Mouse (Mus musculus): ENCODE results near the gene Ect2. TPM values are rescaled to one million over a fixed set of nuclear protein-coding genes. Genes with fewer than 3 reads are reported as not detected.

Ect2 gene
- polyA plus RNA-seq, 1 experiment from 2014 or later = 64.8 TPM

DNA sequence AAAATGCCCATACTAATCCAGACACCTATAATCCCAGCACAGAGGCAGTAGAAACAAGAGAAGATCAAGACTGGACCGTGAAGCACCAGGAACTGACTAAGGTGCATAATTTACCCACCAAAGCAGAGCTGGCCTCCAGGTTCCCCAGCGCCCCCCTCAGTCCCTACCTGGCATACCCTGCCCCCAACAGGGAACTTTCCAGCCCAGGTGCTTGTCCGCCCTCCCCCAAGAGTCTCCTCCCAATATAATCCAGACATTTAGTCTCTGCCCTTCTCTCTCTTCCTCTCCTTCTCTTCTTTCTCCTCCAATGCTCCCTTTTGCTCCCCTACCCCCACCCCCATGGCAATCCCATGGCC is 2.9 kb upstream of the Ect2 start:
- WGBS = 54% methylated on average over 3 of the region's 3 CpGs
- Histone ChIP-seq H3K27ac (no peak overlapping the region), H3K36me3 (no peaks in the 10 kb centered on the region), H3K4me1 (replicated peaks) (peaks cover 22% of the 10 kb centered on the region), H3K9ac (replicated peaks) (no peak overlapping the region), H3K4me3 (replicated peaks) (no peak overlapping the region), H3K27me3 (no peaks in the 10 kb centered on the region), H3K9me3 (no peaks in the 10 kb centered on the region), H3K4me2 (no peak overlapping the region)
- ATAC-seq (ENCODE audit: insufficient number of reproducible peaks, insufficient read depth, low FRiP score, low TSS enrichment, low read depth) = no peak

GRCm38 (mm10) chr3:27155856-27156593 is 2.3 kb upstream of the Ect2 start:
- ATAC-seq (ENCODE audit: insufficient number of reproducible peaks, insufficient read depth, low FRiP score, low TSS enrichment, low read depth) = no peak
- WGBS = 73% methylated on average over 9 of the region's 9 CpGs
- no peaks in the 10 kb centered on the region for H3K9me3 ChIP-seq
- peaks cover 27% of the 10 kb centered on the region for H3K4me1 ChIP-seq (replicated peaks)
- no peaks in the 10 kb centered on the region for H3K36me3 ChIP-seq
- H3K9ac ChIP-seq (replicated peaks) = no peak overlapping the region
- H3K4me2 ChIP-seq = no peak overlapping the region
- H3K4me3 ChIP-seq (replicated peaks) = no peak overlapping the region
- no peaks in the 10 kb centered on the region for H3K27me3 ChIP-seq
- H3K27ac ChIP-seq = no peak overlapping the region

GRCm38 (mm10) chr3:27155051-27155855 is 1.6 kb upstream of the Ect2 start:
- H3K9me3 ChIP-seq = no peaks in the 10 kb centered on the region
- H3K4me3 ChIP-seq (replicated peaks) = no peak overlapping the region
- 23% methylated on average over 6 of the region's 6 CpGs for WGBS
- ATAC-seq (ENCODE audit: insufficient number of reproducible peaks, insufficient read depth, low FRiP score, low TSS enrichment, low read depth) = no peak
- peaks cover 27% of the 10 kb centered on the region for H3K4me1 ChIP-seq (replicated peaks)
- H3K9ac ChIP-seq (replicated peaks) = no peak overlapping the region
- H3K36me3 ChIP-seq = peaks cover 5% of the 10 kb centered on the region; the same call in 1 of the 2 replicates
- peak overlapping the region; percentile 67; the same call in 1 of the 2 replicates for H3K27ac ChIP-seq
- H3K4me2 ChIP-seq = no peak overlapping the region
- no peaks in the 10 kb centered on the region for H3K27me3 ChIP-seq

DNA sequence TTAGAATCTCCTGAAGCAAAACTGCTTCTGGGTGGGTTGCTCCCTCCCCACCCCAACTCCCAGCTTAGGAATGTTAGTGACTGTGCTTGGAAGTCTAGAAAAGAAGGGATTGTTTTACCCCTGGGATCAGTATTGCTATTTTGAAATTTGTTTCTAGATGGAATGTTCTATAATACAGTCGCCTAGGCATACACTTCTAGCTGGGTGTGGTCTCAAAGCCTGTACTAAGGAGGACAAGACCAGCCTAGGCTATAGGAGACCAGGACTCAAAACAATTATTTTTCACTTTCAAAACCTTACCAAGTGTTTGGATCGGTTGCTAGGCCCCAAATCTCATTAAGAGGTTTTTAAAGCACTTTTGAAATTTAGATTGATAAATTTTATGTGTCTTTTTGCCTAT is 602 bp upstream of the Ect2 start:
- Histone ChIP-seq H3K9ac (replicated peaks) (no peak overlapping the region), H3K9me3 (no peaks in the 10 kb centered on the region), H3K27ac (peak overlapping the region; percentile 67; the same call in 1 of the 2 replicates), H3K4me3 (replicated peaks) (peak overlapping the region; percentile 88), H3K4me1 (replicated peaks) (peaks cover 27% of the 10 kb centered on the region), H3K27me3 (no peaks in the 10 kb centered on the region), H3K4me2 (peak overlapping the region; percentile 67), H3K36me3 (peaks cover 14% of the 10 kb centered on the region)
- ATAC-seq (ENCODE audit: insufficient number of reproducible peaks, insufficient read depth, low FRiP score, low TSS enrichment, low read depth) = peak; percentile 10; the same call in 1 of the 2 replicates
- WGBS = 65% methylated on average over 2 of the region's 2 CpGs

DNA sequence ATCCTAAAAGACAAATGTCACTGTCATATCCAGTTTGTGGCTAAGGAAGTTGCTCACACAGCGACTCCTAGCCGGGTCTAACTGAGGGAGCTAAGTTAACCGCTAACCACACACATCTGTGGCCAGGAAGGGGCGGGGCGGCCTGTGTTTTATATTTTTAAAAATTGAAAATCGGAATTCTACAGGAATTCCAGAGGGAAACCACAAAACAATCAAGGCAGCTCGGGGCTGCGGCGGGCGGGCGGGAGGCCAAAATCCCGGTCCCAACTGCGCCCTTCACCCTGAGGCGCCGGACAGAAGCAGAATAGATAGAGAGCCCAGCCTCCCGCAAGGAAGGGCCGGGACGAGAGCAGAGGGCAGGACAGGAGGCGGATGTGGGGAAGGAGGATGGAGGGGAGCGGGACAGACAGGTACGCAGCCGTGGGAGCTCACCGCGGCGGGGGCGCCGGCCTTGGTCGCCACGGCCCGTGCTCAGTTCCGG is 447 bp downstream of the Ect2 start:
- Histone ChIP-seq H3K4me1 (replicated peaks) (peaks cover 27% of the 10 kb centered on the region), H3K27ac (peak overlapping the region; percentile 87), H3K4me3 (replicated peaks) (peak overlapping the region; percentile 88), H3K27me3 (no peaks in the 10 kb centered on the region), H3K4me2 (peak overlapping the region; percentile 67), H3K36me3 (peaks cover 23% of the 10 kb centered on the region), H3K9me3 (no peaks in the 10 kb centered on the region), H3K9ac (replicated peaks) (peak overlapping the region; percentile 86)
- peak; percentile 56 for ATAC-seq (ENCODE audit: insufficient number of reproducible peaks, insufficient read depth, low FRiP score, low TSS enrichment, low read depth)
- under 1% methylated on average over 31 of the region's 31 CpGs for WGBS

DNA sequence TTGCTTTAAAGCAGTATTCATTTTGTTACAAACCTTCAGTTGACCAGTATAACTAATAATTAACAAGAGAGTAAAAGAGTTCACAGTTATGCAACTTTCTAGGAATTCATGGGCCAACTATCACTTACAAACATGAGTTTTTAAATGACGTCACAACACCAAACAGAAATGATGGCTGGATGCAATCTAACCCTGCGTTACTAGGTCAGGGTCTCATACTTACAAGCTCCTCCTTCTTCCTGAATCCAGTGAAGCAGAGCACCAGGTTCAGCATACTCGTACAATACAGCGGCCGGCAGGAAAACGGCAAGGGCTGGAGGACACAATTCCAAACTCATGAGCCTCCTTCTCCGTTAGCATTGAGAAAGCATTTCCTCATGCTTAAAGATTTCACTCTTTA is 7.9 kb downstream of the Ect2 start:
- no peaks in the 10 kb centered on the region for H3K4me1 ChIP-seq (replicated peaks)
- 93% methylated on average over 7 of the region's 7 CpGs for WGBS
- H3K36me3 ChIP-seq = peaks cover 83% of the 10 kb centered on the region
- H3K4me3 ChIP-seq (replicated peaks) = no peak overlapping the region
- H3K9ac ChIP-seq (replicated peaks) = no peak overlapping the region
- no peaks in the 10 kb centered on the region for H3K27me3 ChIP-seq
- ATAC-seq (ENCODE audit: insufficient number of reproducible peaks, insufficient read depth, low FRiP score, low TSS enrichment, low read depth) = no peak
- no peak overlapping the region for H3K4me2 ChIP-seq
- no peak overlapping the region for H3K27ac ChIP-seq
- H3K9me3 ChIP-seq = no peaks in the 10 kb centered on the region

DNA sequence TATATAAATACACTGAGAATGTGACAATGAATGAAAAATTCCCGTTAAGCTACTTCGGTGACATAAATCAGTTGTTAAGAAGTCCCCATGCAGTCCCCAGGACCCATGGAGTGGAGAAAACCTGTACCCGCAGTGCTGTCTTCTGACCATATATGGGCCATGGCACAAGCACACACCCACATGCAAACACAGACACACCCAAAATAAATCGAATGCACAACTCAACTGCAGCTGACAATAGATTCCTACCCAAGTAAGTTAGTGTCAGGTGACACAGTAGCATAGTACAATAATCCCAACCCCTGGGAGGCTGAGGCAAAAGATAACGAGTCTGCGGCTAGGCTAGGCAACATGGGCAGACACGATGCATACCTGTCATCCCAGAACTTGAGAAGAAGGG is 10.1 kb downstream of the Ect2 start:
- H3K36me3 ChIP-seq = peaks cover 82% of the 10 kb centered on the region
- ATAC-seq (ENCODE audit: insufficient number of reproducible peaks, insufficient read depth, low FRiP score, low TSS enrichment, low read depth) = no peak
- H3K27ac ChIP-seq = no peak overlapping the region
- no peak overlapping the region for H3K9ac ChIP-seq (replicated peaks)
- no peak overlapping the region for H3K4me2 ChIP-seq
- no peaks in the 10 kb centered on the region for H3K27me3 ChIP-seq
- 96% methylated on average over 7 of the region's 7 CpGs for WGBS
- H3K9me3 ChIP-seq = no peaks in the 10 kb centered on the region
- no peak overlapping the region for H3K4me3 ChIP-seq (replicated peaks)
- H3K4me1 ChIP-seq (replicated peaks) = no peaks in the 10 kb centered on the region

- Histone ChIP-seq H3K9me3 (no peaks in the 10 kb centered on the region), H3K9ac (replicated peaks) (no peak overlapping the region), H3K4me2 (no peak overlapping the region), H3K4me1 (replicated peaks) (no peaks in the 10 kb centered on the region), H3K36me3 (peaks cover 87% of the 10 kb centered on the region), H3K4me3 (replicated peaks) (no peak overlapping the region), H3K27me3 (no peaks in the 10 kb centered on the region), H3K27ac (no peak overlapping the region)
- ATAC-seq (ENCODE audit: insufficient number of reproducible peaks, insufficient read depth, low FRiP score, low TSS enrichment, low read depth) = no peak
- 92% methylated on average over 8 of the region's 8 CpGs for WGBS
Observed at GRCm38 (mm10) chr3:27140101-27140500, 13.6 kb downstream of the Ect2 start.

DNA sequence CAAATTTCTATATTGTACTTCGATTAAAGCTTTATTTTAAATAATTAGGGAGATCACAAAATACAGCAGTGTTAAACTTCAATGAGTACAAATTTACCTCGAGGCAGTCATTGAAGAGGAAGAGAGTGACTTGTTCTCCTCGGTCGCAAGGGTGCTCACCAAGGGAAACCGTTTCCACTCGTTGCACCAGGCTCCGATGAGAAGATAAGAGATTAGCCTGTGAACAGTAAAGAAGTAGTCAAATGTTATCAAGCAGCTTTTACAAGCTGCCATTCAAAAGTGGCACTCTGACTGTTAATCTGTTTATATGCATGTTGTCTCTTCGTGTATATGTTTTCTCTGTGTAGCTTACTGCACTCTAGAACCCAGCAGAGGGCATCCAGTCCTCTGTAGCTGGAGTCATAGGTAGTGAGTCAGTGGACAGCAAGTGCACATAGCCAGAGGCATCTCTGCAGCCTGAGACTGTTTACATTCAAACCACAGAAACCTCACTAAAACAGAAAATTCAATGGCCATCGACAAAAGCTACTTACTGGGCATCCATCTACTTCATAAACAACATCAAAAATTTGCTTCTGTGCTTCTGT is 31.7 kb downstream of the Ect2 start:
- 90% methylated on average over 9 of the region's 9 CpGs for WGBS
- Histone ChIP-seq H3K9me3 (no peaks in the 10 kb centered on the region), H3K27me3 (no peaks in the 10 kb centered on the region), H3K4me2 (no peak overlapping the region), H3K4me1 (replicated peaks) (no peaks in the 10 kb centered on the region), H3K4me3 (replicated peaks) (no peak overlapping the region), H3K9ac (replicated peaks) (no peak overlapping the region), H3K27ac (no peak overlapping the region), H3K36me3 (peaks cover 69% of the 10 kb centered on the region)
- no peak for ATAC-seq (ENCODE audit: insufficient number of reproducible peaks, insufficient read depth, low FRiP score, low TSS enrichment, low read depth)

- Histone ChIP-seq H3K4me3 (replicated peaks) (no peak overlapping the region), H3K27ac (no peak overlapping the region), H3K9me3 (no peaks in the 10 kb centered on the region), H3K36me3 (peaks cover 69% of the 10 kb centered on the region), H3K4me1 (replicated peaks) (no peaks in the 10 kb centered on the region), H3K27me3 (no peaks in the 10 kb centered on the region), H3K4me2 (no peak overlapping the region), H3K9ac (replicated peaks) (no peak overlapping the region)
- no peak for ATAC-seq (ENCODE audit: insufficient number of reproducible peaks, insufficient read depth, low FRiP score, low TSS enrichment, low read depth)
- 87% methylated on average over 6 of the region's 6 CpGs for WGBS
Observed at GRCm38 (mm10) chr3:27120932-27121331, 32.7 kb downstream of the Ect2 start.

DNA sequence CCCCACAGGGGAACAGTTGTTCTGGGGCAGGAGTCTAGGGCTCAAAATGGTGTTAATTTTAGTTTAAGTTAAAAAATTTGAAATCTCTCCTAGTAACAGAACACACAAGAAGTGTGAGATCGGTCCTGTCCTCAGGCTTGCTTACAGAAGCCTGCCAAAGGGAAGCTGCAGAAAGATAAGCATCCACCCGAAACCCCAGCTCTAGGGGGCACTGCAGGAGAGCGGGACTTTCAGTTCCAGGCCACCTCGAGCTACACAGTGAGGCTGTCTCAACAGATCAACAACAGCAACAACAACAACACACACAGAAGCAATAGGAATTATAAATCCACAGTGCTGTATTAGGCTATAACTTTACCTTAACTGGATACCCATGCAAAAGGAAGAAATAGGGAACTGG is 35.5 kb downstream of the Ect2 start:
- no peak overlapping the region for H3K4me3 ChIP-seq (replicated peaks)
- H3K27me3 ChIP-seq = no peaks in the 10 kb centered on the region
- H3K4me2 ChIP-seq = no peak overlapping the region
- no peaks in the 10 kb centered on the region for H3K4me1 ChIP-seq (replicated peaks)
- no peaks in the 10 kb centered on the region for H3K9me3 ChIP-seq
- no peak overlapping the region for H3K27ac ChIP-seq
- ATAC-seq (ENCODE audit: insufficient number of reproducible peaks, insufficient read depth, low FRiP score, low TSS enrichment, low read depth) = no peak
- peaks cover 72% of the 10 kb centered on the region for H3K36me3 ChIP-seq
- 79% methylated on average over 4 of the region's 4 CpGs for WGBS
- H3K9ac ChIP-seq (replicated peaks) = no peak overlapping the region
